Mouse (Mus musculus) erythroblast, adult 5-6 weeks (primary cell): ENCODE results near the gene Lrrc3. TPM values are rescaled to one million over a fixed set of nuclear protein-coding genes. Genes with fewer than 3 reads are reported as not detected.
"Not testable (repeated sequence)": the region's sequence is repeated elsewhere in the genome, so short reads cannot be mapped to it uniquely, and the experiment has no call there.

Source experiments
- ATAC-seq: replicated peaks from 2 replicates; pipeline ENCODE4 v1.8.0; 2016; ENCODE audit warnings: moderate number of reproducible peaks, mild to moderate bottlenecking, moderate TSS enrichment, inconsistent platforms; ENCODE audit not compliant: poor library complexity, low FRiP score, severe bottlenecking
- total RNA-seq, 2 experiments: library from RNA; stranded (forward) in 1 of 2; stranded (reverse) in 1 of 2; fragments of 150-400 nt in 1 of 2; fragments of 200-764, 138-1000 nt in 1 of 2; gene quantifications; 2 replicates each; pipeline versions ENCODE4 v1.2.3 to v1.2.4; 2015 to 2017; ENCODE audit warnings: low replicate concordance in 2 of 2

Lrrc3 gene
- total RNA-seq (2015; ENCODE audit: low replicate concordance) (not detected in 2 replicates), total RNA-seq (2017; ENCODE audit: low replicate concordance) (not detected in 2 replicates)

GRCm38 (mm10) chr10:77902211-77902893 lies at the start of gene Lrrc3:
TSS of gene Lrrc3 (minus strand) at chr10:77902536.
- no peak for ATAC-seq

- ATAC-seq, result not testable (repeated sequence)
These were observed 48.1 kb upstream of the Lrrc3 start for GRCm38 (mm10) chr10:77950468-77950867.

GRCm38 (mm10) chr10:77939685-77940084 lies 37.3 kb upstream of the Lrrc3 start:
- no peak for ATAC-seq

GRCm38 (mm10) chr10:77927375-77927774 lies 25.0 kb upstream of the Lrrc3 start:
- ATAC-seq, result no peak

- ATAC-seq, result peak; percentile 55; the same call in 1 of the 2 replicates
These were observed 23.8 kb upstream of the Lrrc3 start for GRCm38 (mm10) chr10:77926140-77926539.

GRCm38 (mm10) chr10:77922681-77923080 lies 20.3 kb upstream of the Lrrc3 start:
- ATAC-seq, result no peak

- no peak for ATAC-seq
These were observed 18.7 kb upstream of the Lrrc3 start for GRCm38 (mm10) chr10:77921009-77921408.

- peak; percentile 47; the same call in 1 of the 2 replicates for ATAC-seq
These were observed 14.4 kb upstream of the Lrrc3 start for GRCm38 (mm10) chr10:77916636-77917335.

GRCm38 (mm10) chr10:77913292-77913691 lies 11.0 kb upstream of the Lrrc3 start:
- no peak for ATAC-seq

GRCm38 (mm10) chr10:77912605-77913004 lies 10.3 kb upstream of the Lrrc3 start:
- no peak for ATAC-seq

GRCm38 (mm10) chr10:77902894-77903715 lies 769 bp upstream of the Lrrc3 start:
- ATAC-seq, result no peak

GRCm38 (mm10) chr10:77901871-77902210 lies 495 bp downstream of the Lrrc3 start:
- no peak for ATAC-seq

- no peak for ATAC-seq
These were observed 1.2 kb downstream of the Lrrc3 start for GRCm38 (mm10) chr10:77900903-77901818.

GRCm38 (mm10) chr10:77900126-77900525 lies 2.2 kb downstream of the Lrrc3 start:
- no peak for ATAC-seq

- no peak for ATAC-seq
These were observed 6.8 kb downstream of the Lrrc3 start for GRCm38 (mm10) chr10:77895562-77895961.

- no peak for ATAC-seq
These were observed 11.3 kb downstream of the Lrrc3 start for GRCm38 (mm10) chr10:77890987-77891565.

- ATAC-seq, result no peak
These were observed 16.2 kb downstream of the Lrrc3 start for GRCm38 (mm10) chr10:77886007-77886747.

- ATAC-seq, result no peak
These were observed 19.8 kb downstream of the Lrrc3 start for GRCm38 (mm10) chr10:77882553-77882952.
